Mouse (Mus musculus): ENCODE data around the gene Lamc3.

GRCm38 (mm10) chr2:31915112-31915511, 28.0 kb downstream of the Lamc3 start:
- TF ChIP-seq POLR2A (IDR thresholded peaks at IDR 0.05; ENCODE audit: low read depth, low read length), result no peak
- TF ChIP-seq CTCF (IDR thresholded peaks at IDR 0.05; ENCODE audit: extremely low read depth, insufficient read length, insufficient replicate concordance, low read depth, low read length), result peak; percentile 87; the same call in 1 of the 2 replicates

Data from small intestine, adult 2 months (tissue).